8 mouse cellular contexts compared by ENCODE assay signal in the genomic region with DNA sequence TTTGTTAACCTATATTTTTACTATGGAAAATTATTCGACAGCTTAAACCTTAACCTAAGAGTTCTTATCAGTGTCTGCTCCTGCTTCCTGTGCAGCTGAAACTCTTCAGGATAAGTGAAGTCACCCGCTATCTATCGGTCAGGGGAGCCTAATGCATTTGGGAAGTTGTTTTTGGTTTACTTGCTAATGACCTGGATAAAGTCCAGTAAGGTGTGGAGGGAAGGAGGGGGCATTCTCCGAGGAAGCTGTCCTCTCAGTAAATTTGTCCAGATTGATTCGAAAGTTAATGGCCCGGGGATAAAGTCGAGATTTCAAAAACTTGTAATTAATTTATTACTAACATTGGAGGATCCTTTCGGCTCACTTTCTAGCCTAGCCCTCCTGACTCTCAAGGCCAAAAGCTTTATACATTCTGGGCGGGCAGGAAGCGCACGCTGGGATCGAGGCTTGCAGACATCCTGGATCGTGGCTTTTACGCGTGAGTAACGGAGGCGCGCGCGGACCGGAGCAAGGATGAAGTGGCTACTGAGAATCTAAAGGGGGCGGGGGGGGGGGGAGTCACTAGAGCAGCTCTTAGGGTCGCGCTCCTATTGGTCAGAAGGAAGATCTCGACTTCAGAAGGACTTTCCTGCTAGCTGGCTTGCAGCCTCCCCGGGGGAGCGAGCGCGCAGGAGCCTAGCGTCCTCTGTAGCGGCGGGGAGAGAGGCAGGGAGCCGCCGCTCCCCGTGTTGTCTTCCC. TPM values are rescaled to one million over a fixed set of nuclear protein-coding genes. Genes with fewer than 3 reads are reported as not detected.
DNase-seq lines count a peak whose midpoint lies in the region; ATAC-seq and TF ChIP-seq lines count a peak whose summit lies in the region.

No protein-coding gene starts in this region.

- intact Hi-C loops in heart, postnatal 25 days (cut with DNase I): loop anchor here (5.0 to 10.0 kb wide), 2 partner anchors 129 to 1579 kb away; no protein-coding TSS in a partner anchor

- H3K4me1 ChIP-seq in forebrain, embryonic 13.5 days: peaks cover 10% of the 10 kb centered on the region; the same call in 1 of the 2 replicates

- H3K9me3 ChIP-seq in forebrain, embryonic 13.5 days (replicated peaks): no peaks in the 10 kb centered on the region

- peak overlapping the region; percentile 82 for H3K4me2 ChIP-seq in forebrain, embryonic 13.5 days

- H3K4me3 ChIP-seq in forebrain, embryonic 13.5 days: peak overlapping the region; percentile 66
- peak overlapping the region; percentile 64 for H3K4me3 ChIP-seq in layer of hippocampus, adult 2 months

- peak; percentile 64 for ATAC-seq in forebrain, embryonic 13.5 days
- ATAC-seq in inflammation-experienced regulatory T-cells, adult 6 months: no peak

- H3K27ac ChIP-seq in forebrain, embryonic 13.5 days: peak overlapping the region; percentile 79
- H3K27ac ChIP-seq in layer of hippocampus, adult 2 months: peak overlapping the region; percentile 97

- WGBS in forebrain, embryonic 13.5 days: 2% methylated on average over 31 of the region's 35 CpGs

- TF ChIP-seq CTCF in layer of hippocampus, adult 2 months (conservative IDR thresholded peaks at IDR 0.05): no peak

- DNase-seq in ES-CJ7 (ENCODE audit: low read depth, low spot score): peak; percentile 60
- DNase-seq in c-Kit-positive CD71-negative TER-119-negative erythroid progenitor cells, embryonic 14.5 days (ENCODE audit: low read depth): peak; percentile 37
- peak; percentile 67 for DNase-seq in heart, postnatal 25 days (ENCODE audit: low spot score)
- DNase-seq in layer of hippocampus, adult 2 months (ENCODE audit: low spot score in 2 of 2): peak; percentile 33 to 53
- peak; percentile 71 for DNase-seq in lung, postnatal 10 days
- DNase-seq in ovary, postnatal 10 days (ENCODE audit: low spot score): peak; percentile 28

- H3K36me3 ChIP-seq in forebrain, embryonic 13.5 days (ENCODE audit: poor library complexity, severe bottlenecking): no peaks in the 10 kb centered on the region

- H3K27me3 ChIP-seq in forebrain, embryonic 13.5 days: peaks cover 3% of the 10 kb centered on the region; the same call in 1 of the 2 replicates

- H3K9ac ChIP-seq in forebrain, embryonic 13.5 days: peak overlapping the region; percentile 70

RNA-seq across cellular contexts. Expression of a gene that starts 19.6 kb away (rescaled TPM):
- polyA plus RNA-seq in forebrain, embryonic 13.5 days (2015; fragmentation: Nextera tagmentation; extraction: Ambion mirVana): 58.2 and 60.4 TPM in 2 replicates
- 10 to 100 TPM; 72.7 to 76.0 TPM for total RNA-seq in heart, postnatal 25 days (2021)
- 100 to 1,000 TPM; 119 to 131 TPM for total RNA-seq in layer of hippocampus, adult 2 months (2021)
- 1 to 10 TPM in 2 of 3 experiments, under 1 TPM in 1; 0.60 to 6.2 (median 4.6) TPM for polyA plus RNA-seq in inflammation-experienced regulatory T-cells, adult 6 months (2017; shearing (Covaris generic))
